Mouse (Mus musculus): ENCODE data around the gene Fat4.

- TF ChIP-seq POLR2A (IDR thresholded peaks at IDR 0.05; ENCODE audit: low read depth, low read length) (no peak), CTCF (conservative IDR thresholded peaks at IDR 0.05; ENCODE audit: insufficient read depth, insufficient read length, low read depth, low read length) (peak; percentile 84)
Measured at GRCm38 (mm10) chr3:38884276-38884675, 2.5 kb upstream of the Fat4 start.
